Mouse (Mus musculus) bone marrow macrophage, adult 2 months (primary cell): ENCODE results near the gene Sytl5.

ENCODE experiments used
- CTCF ChIP-seq: IDR thresholded peaks from 2 replicates; pipeline ENCODE4 v1.5.1; 2012; ENCODE audit warnings: low read depth, mild to moderate bottlenecking, low read length, moderate library complexity
- POLR2A ChIP-seq: IDR thresholded peaks from 2 replicates; pipeline ENCODE4 v1.6.1; 2012; ENCODE audit warnings: mild to moderate bottlenecking, low read depth, low read length, borderline replicate concordance

- TF ChIP-seq CTCF (no peak), POLR2A (no peak)
Measured at GRCm38 (mm10) chrX:9846628-9847027, 38.8 kb upstream of the Sytl5 start, which contains the start of gene Hypm.
